Mouse (Mus musculus): ENCODE measurements around the gene Dnah8. TPM values are rescaled to one million over a fixed set of nuclear protein-coding genes. Genes with fewer than 3 reads are reported as not detected.
A peak's percentile ranks its signal among the peaks of the same experiment; 100 is the strongest.
"Not testable (repeated sequence)": the region's sequence is repeated elsewhere in the genome, so short reads cannot be mapped to it uniquely, and the experiment has no call there.

The Dnah8 gene
- polyA plus RNA-seq, 1 experiment from 2014 or later = 2.8 TPM

GRCm38 (mm10) chr17:30626719-30627118, 2.6 kb downstream of the Dnah8 start, which contains the start of gene Glo1:
Gene Glo1, minus strand, starts transcription at chr17:30626871.
- H3K27ac ChIP-seq (replicated peaks); H3K9ac ChIP-seq (replicated peaks); ATAC-seq (ENCODE audit: low FRiP score); H3K9me3 ChIP-seq (replicated peaks); H3K4me1 ChIP-seq; H3K36me3 ChIP-seq; H3K27me3 ChIP-seq (replicated peaks); H3K4me3 ChIP-seq (replicated peaks); H3K4me2 ChIP-seq: not testable (repeated sequence)
- no CpG with 5 or more reads among the region's 20 CpGs for WGBS

- peak overlapping the region; percentile 26 for H3K4me2 ChIP-seq
- ATAC-seq (ENCODE audit: low FRiP score) = no peak
- H3K9me3 ChIP-seq (replicated peaks) = no peaks in the 10 kb centered on the region
- no peaks in the 10 kb centered on the region for H3K27me3 ChIP-seq (replicated peaks)
- no peak overlapping the region for H3K27ac ChIP-seq (replicated peaks)
- H3K9ac ChIP-seq (replicated peaks) = no peak overlapping the region
- H3K36me3 ChIP-seq = no peaks in the 10 kb centered on the region
- no peaks in the 10 kb centered on the region for H3K4me1 ChIP-seq
- no peak overlapping the region for H3K4me3 ChIP-seq (replicated peaks)
- 35% methylated on average over 17 of the region's 17 CpGs for WGBS
These were observed 11.2 kb downstream of the Dnah8 start for GRCm38 (mm10) chr17:30635367-30635766.

- 77% methylated on average over 1 of the region's 1 CpGs for WGBS
These were observed 13.6 kb downstream of the Dnah8 start for GRCm38 (mm10) chr17:30637714-30638113.

GRCm38 (mm10) chr17:30638996-30639395, 14.8 kb downstream of the Dnah8 start:
- Histone ChIP-seq H3K4me1 (no peaks in the 10 kb centered on the region), H3K9me3 (replicated peaks) (no peaks in the 10 kb centered on the region), H3K27ac (replicated peaks) (no peak overlapping the region), H3K4me3 (replicated peaks) (no peak overlapping the region), H3K36me3 (no peaks in the 10 kb centered on the region), H3K27me3 (replicated peaks) (no peaks in the 10 kb centered on the region), H3K4me2 (no peak overlapping the region), H3K9ac (replicated peaks) (no peak overlapping the region)
- ATAC-seq (ENCODE audit: low FRiP score) = no peak
- 29% methylated on average over 2 of the region's 2 CpGs for WGBS

More at GRCm38 (mm10) chr17:30637714-30638113, 13.6 kb downstream of the Dnah8 start:
- ATAC-seq (ENCODE audit: low FRiP score) = no peak
- H3K4me1 ChIP-seq = no peaks in the 10 kb centered on the region
- no peak overlapping the region for H3K4me3 ChIP-seq (replicated peaks)
- no peak overlapping the region for H3K27ac ChIP-seq (replicated peaks)
- no peaks in the 10 kb centered on the region for H3K9me3 ChIP-seq (replicated peaks)
- no peak overlapping the region for H3K4me2 ChIP-seq
- H3K36me3 ChIP-seq = no peaks in the 10 kb centered on the region
- no peaks in the 10 kb centered on the region for H3K27me3 ChIP-seq (replicated peaks)
- no peak overlapping the region for H3K9ac ChIP-seq (replicated peaks)

DNA sequence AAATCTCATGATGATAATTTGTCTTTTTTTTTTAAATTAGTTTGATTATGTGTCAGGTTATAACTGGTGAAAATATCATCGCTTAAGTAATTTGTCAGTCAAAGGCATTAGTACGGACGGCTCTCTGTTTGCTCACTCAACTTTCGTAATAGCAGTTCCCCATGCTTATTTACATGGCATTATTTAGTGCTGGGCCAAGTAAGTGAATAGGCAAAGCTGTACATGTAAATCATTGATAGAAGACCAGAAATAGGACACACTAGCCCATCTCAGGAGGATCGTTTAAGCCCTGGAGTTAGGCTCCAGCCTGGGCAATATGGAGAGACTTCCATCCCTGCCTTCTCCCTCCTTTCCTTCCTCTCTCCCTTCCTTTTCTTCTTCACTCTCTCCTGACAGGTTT, 16.7 kb downstream of the Dnah8 start:
- Histone ChIP-seq H3K9ac (replicated peaks) (no peak overlapping the region), H3K4me2 (no peak overlapping the region), H3K4me1 (no peaks in the 10 kb centered on the region), H3K36me3 (no peaks in the 10 kb centered on the region), H3K27me3 (replicated peaks) (no peaks in the 10 kb centered on the region), H3K27ac (replicated peaks) (no peak overlapping the region), H3K9me3 (replicated peaks) (no peaks in the 10 kb centered on the region), H3K4me3 (replicated peaks) (no peak overlapping the region)
- 89% methylated on average over 5 of the region's 5 CpGs for WGBS
- ATAC-seq (ENCODE audit: low FRiP score) = no peak

- no peaks in the 10 kb centered on the region for H3K9me3 ChIP-seq (replicated peaks)
- H3K27ac ChIP-seq (replicated peaks) = no peak overlapping the region
- H3K36me3 ChIP-seq = no peaks in the 10 kb centered on the region
- H3K27me3 ChIP-seq (replicated peaks) = no peaks in the 10 kb centered on the region
- no peak overlapping the region for H3K4me2 ChIP-seq
- no peaks in the 10 kb centered on the region for H3K4me1 ChIP-seq
- ATAC-seq (ENCODE audit: low FRiP score) = no peak
- H3K9ac ChIP-seq (replicated peaks) = no peak overlapping the region
- no peak overlapping the region for H3K4me3 ChIP-seq (replicated peaks)
- WGBS = 97% methylated on average over 3 of the region's 3 CpGs
These were observed 24.6 kb downstream of the Dnah8 start for GRCm38 (mm10) chr17:30648770-30649169.

DNA sequence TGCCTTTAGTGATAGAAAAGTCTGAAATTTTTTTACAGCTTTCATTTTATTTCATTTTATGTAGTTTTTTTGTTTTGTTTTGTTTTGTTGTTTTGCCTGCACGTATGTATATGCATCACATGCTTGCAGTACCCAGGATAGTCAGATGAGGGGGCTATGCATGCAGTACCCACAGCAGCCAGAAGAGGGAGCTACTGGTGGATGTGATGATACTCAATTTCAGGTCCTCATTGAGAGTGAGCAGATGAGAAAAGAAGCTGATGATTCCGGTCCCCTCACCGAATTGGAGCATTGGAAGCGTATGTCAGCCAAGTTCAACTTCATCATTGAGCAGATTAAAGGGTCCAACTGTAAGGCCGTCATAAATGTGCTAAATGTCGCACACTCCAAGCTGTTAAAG, 28.9 kb downstream of the Dnah8 start:
- WGBS = 95% methylated on average over 6 of the region's 6 CpGs
- ATAC-seq (ENCODE audit: low FRiP score) = no peak
- no peak overlapping the region for H3K4me2 ChIP-seq
- H3K27me3 ChIP-seq (replicated peaks) = no peaks in the 10 kb centered on the region
- no peak overlapping the region for H3K4me3 ChIP-seq (replicated peaks)
- no peak overlapping the region for H3K9ac ChIP-seq (replicated peaks)
- no peak overlapping the region for H3K27ac ChIP-seq (replicated peaks)
- H3K36me3 ChIP-seq = no peaks in the 10 kb centered on the region
- no peaks in the 10 kb centered on the region for H3K9me3 ChIP-seq (replicated peaks)
- H3K4me1 ChIP-seq = no peaks in the 10 kb centered on the region

GRCm38 (mm10) chr17:30657530-30658151, 33.5 kb downstream of the Dnah8 start:
- H3K9ac ChIP-seq (replicated peaks) = no peak overlapping the region; the same call in 1 of the 2 replicates

GRCm38 (mm10) chr17:30658152-30658544, 34.0 kb downstream of the Dnah8 start:
- ATAC-seq (ENCODE audit: low FRiP score) = peak; percentile 65; the same call in 1 of the 2 replicates
- no peaks in the 10 kb centered on the region for H3K36me3 ChIP-seq
- peak overlapping the region; percentile 29 for H3K4me3 ChIP-seq (replicated peaks)
- H3K9ac ChIP-seq (replicated peaks) = no peak overlapping the region; the same call in 1 of the 2 replicates
- peak overlapping the region; percentile 46 for H3K4me2 ChIP-seq
- H3K27me3 ChIP-seq (replicated peaks) = no peaks in the 10 kb centered on the region
- WGBS = 17% methylated on average over 13 of the region's 13 CpGs
- H3K4me1 ChIP-seq = no peaks in the 10 kb centered on the region
- no peak overlapping the region for H3K27ac ChIP-seq (replicated peaks)
- H3K9me3 ChIP-seq (replicated peaks) = no peaks in the 10 kb centered on the region

More at GRCm38 (mm10) chr17:30657530-30658151, 33.5 kb downstream of the Dnah8 start:
- no peak overlapping the region for H3K27ac ChIP-seq (replicated peaks)
- ATAC-seq (ENCODE audit: low FRiP score) = no peak
- WGBS = 53% methylated on average over 8 of the region's 8 CpGs
- no peaks in the 10 kb centered on the region for H3K36me3 ChIP-seq
- peak overlapping the region; percentile 29 for H3K4me3 ChIP-seq (replicated peaks)
- no peaks in the 10 kb centered on the region for H3K27me3 ChIP-seq (replicated peaks)
- H3K9me3 ChIP-seq (replicated peaks) = no peaks in the 10 kb centered on the region
- no peaks in the 10 kb centered on the region for H3K4me1 ChIP-seq
- H3K4me2 ChIP-seq = peak overlapping the region; percentile 46

GRCm38 (mm10) chr17:30662131-30662530, 38.0 kb downstream of the Dnah8 start:
- 77% methylated on average over 8 of the region's 8 CpGs for WGBS
- Histone ChIP-seq H3K4me3 (replicated peaks) (no peak overlapping the region), H3K36me3 (no peaks in the 10 kb centered on the region), H3K27ac (replicated peaks) (no peak overlapping the region), H3K27me3 (replicated peaks) (no peaks in the 10 kb centered on the region), H3K4me1 (no peaks in the 10 kb centered on the region), H3K9me3 (replicated peaks) (peaks cover 4% of the 10 kb centered on the region; the same call in 1 of the 2 replicates), H3K9ac (replicated peaks) (no peak overlapping the region), H3K4me2 (no peak overlapping the region)
- ATAC-seq (ENCODE audit: low FRiP score) = no peak

DNA sequence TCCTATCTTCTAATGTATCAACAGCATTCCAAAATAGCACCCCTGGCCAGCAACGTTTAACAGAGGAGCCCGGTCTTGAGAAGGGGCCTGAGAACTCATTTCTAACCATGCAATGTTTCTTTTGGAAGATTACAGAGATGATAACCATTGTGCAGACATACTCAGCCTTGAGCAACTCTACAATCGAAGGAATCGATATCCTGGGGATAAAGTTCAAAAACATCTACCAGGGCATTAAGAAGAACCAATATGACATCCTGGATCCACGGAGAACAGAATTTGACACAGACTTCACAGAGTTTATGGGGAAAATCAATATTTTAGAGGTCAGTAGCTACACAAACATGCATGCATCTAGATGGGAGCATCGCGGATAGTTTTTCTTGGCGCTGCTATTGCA, 39.0 kb downstream of the Dnah8 start:
- H3K27ac ChIP-seq (replicated peaks) = no peak overlapping the region
- no peaks in the 10 kb centered on the region for H3K4me1 ChIP-seq
- H3K27me3 ChIP-seq (replicated peaks) = no peaks in the 10 kb centered on the region
- no peak overlapping the region for H3K4me3 ChIP-seq (replicated peaks)
- H3K4me2 ChIP-seq = no peak overlapping the region
- whole genome bisulfite sequencing = 94% methylated on average over 8 of the region's 8 CpGs
- no peaks in the 10 kb centered on the region for H3K36me3 ChIP-seq
- no peak for ATAC-seq (ENCODE audit: low FRiP score)
- no peak overlapping the region for H3K9ac ChIP-seq (replicated peaks)
- H3K9me3 ChIP-seq (replicated peaks) = peaks cover 4% of the 10 kb centered on the region; the same call in 1 of the 2 replicates

DNA sequence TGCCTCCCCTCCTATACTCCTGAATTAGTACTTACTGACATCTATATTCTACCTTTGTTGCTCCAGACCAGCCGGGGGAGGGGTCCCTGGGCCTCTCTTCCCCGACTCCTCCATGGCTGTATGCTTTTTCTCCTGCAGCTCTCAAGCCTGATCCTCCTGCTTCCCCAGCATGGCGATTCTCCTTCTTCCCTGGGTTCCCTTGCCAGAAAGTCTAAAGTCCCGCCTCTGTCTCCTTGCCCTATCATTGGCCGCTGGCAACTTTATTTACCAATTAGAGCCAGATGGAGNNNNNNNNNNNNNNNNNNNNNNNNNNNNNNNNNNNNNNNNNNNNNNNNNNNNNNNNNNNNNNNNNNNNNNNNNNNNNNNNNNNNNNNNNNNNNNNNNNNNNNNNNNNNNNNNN, 40.7 kb downstream of the Dnah8 start:
- Histone ChIP-seq H3K27ac (replicated peaks) (no peak overlapping the region), H3K4me2 (no peak overlapping the region), H3K9me3 (replicated peaks) (peaks cover 4% of the 10 kb centered on the region; the same call in 1 of the 2 replicates), H3K27me3 (replicated peaks) (no peaks in the 10 kb centered on the region), H3K4me3 (replicated peaks) (no peak overlapping the region), H3K4me1 (0 out of 2 replicates have a peak, but pooled peaks cover 1% of the 10 kb centered on the region), H3K36me3 (no peaks in the 10 kb centered on the region), H3K9ac (replicated peaks) (no peak overlapping the region)
- no peak for ATAC-seq (ENCODE audit: low FRiP score)
- 86% methylated on average over 5 of the region's 5 CpGs for WGBS

Measured in neural tube, embryonic 15.5 days (tissue).